Mouse (Mus musculus) intestine, embryonic 15.5 days (tissue): ENCODE results near the gene 5730596B20Rik. TPM values are rescaled to one million over a fixed set of nuclear protein-coding genes. Genes with fewer than 3 reads are reported as not detected.

Experiments used
- ATAC-seq: fragments of 200-750 bp; cut with Nextera tagmentation; 2 replicates; pipeline ENCODE4 v1.8.0; 2017; ENCODE audit warnings: moderate TSS enrichment, moderate library complexity
- H3K27ac ChIP-seq: fragments of 300-500 bp; sonication (generic); 2 replicates; pipeline ENCODE4 v1.5.1; 2015; ENCODE audit warnings: mild to moderate bottlenecking, inconsistent platforms
- H3K27me3 ChIP-seq: fragments of 300-500 bp; sonication (generic); replicated peaks from 2 replicates; pipeline ENCODE4 v1.6.1; 2015; ENCODE audit warnings: inconsistent platforms
- H3K36me3 ChIP-seq: fragments of 300-500 bp; sonication (generic); 2 replicates; pipeline ENCODE4 v1.6.1; 2015; ENCODE audit warnings: inconsistent platforms
- H3K4me1 ChIP-seq: fragments of 300-500 bp; sonication (generic); replicated peaks from 2 replicates; pipeline ENCODE4 v1.6.1; 2015; ENCODE audit warnings: inconsistent platforms
- H3K4me2 ChIP-seq: fragments of 300-500 bp; sonication (generic); replicated peaks from 2 replicates; pipeline ENCODE4 v1.6.1; 2015; ENCODE audit warnings: mild to moderate bottlenecking, inconsistent platforms
- H3K4me3 ChIP-seq: fragments of 300-500 bp; sonication (generic); replicated peaks from 2 replicates; pipeline ENCODE4 v1.5.1; 2015; ENCODE audit warnings: inconsistent platforms
- H3K9ac ChIP-seq: fragments of 300-500 bp; sonication (generic); 2 replicates; pipeline ENCODE4 v1.6.1; 2015; ENCODE audit warnings: inconsistent platforms
- H3K9me3 ChIP-seq: fragments of 300-500 bp; sonication (generic); 2 replicates; pipeline ENCODE4 v1.6.1; 2016; ENCODE audit warnings: inconsistent platforms
- WGBS: fragments of 180-500 bp; shearing (Covaris S2); methylation state at CpG from one replicate; pipeline ENCODE4 v1.1.7; 2015; 5-methylcytosine and 5-hydroxymethylcytosine counted together
- polyA plus RNA-seq: library from polyadenylated mRNA; unstranded; fragments of >200 nt; fragmentation: Nextera tagmentation; extraction: Ambion mirVana; gene quantifications from 2 replicates; pipeline ENCODE4 v1.2.1, GENCODE M21; 2015

5730596B20Rik gene
- 1.9 and 2.0 TPM in 2 replicates for polyA plus RNA-seq

- 4% methylated on average over 36 of the region's 36 CpGs for WGBS
- ATAC-seq, result no peak
- peak within 1 kb of the TSS; percentile 96 for H3K27ac ChIP-seq
- no peaks in the 10 kb centered on the region for H3K27me3 ChIP-seq
- no peaks in the 10 kb centered on the region for H3K36me3 ChIP-seq
- peak within 1 kb of the TSS; percentile 61 for H3K4me3 ChIP-seq
- H3K9me3 ChIP-seq, result no peaks in the 10 kb centered on the region
- peak within 1 kb of the TSS; percentile 69 for H3K9ac ChIP-seq
- H3K4me2 ChIP-seq, result peak within 1 kb of the TSS; percentile 75
- H3K4me1 ChIP-seq, result peaks cover 29% of the 10 kb centered on the region
Measured at GRCm38 (mm10) chr6:52177061-52177735, at the start of gene 5730596B20Rik. Gene 5730596B20Rik, plus strand, starts transcription at chr6:52177498.

- Histone ChIP-seq H3K36me3 (no peaks in the 10 kb centered on the region), H3K9me3 (no peaks in the 10 kb centered on the region), H3K4me1 (no peaks in the 10 kb centered on the region), H3K4me3 (no peak overlapping the region), H3K9ac (no peak overlapping the region), H3K27me3 (no peaks in the 10 kb centered on the region), H3K4me2 (no peak overlapping the region), H3K27ac (no peak overlapping the region)
- ATAC-seq, result no peak
- WGBS, result 65% methylated on average over 9 of the region's 9 CpGs
Measured at GRCm38 (mm10) chr6:52137841-52138535, 39.3 kb upstream of the 5730596B20Rik start.

GRCm38 (mm10) chr6:52138576-52138975 is 38.7 kb upstream of the 5730596B20Rik start:
- Histone ChIP-seq H3K4me3 (no peak overlapping the region), H3K4me1 (no peaks in the 10 kb centered on the region), H3K9me3 (no peaks in the 10 kb centered on the region), H3K27ac (no peak overlapping the region), H3K4me2 (no peak overlapping the region), H3K36me3 (no peaks in the 10 kb centered on the region), H3K27me3 (no peaks in the 10 kb centered on the region), H3K9ac (no peak overlapping the region)
- WGBS, result 41% methylated on average over 10 of the region's 10 CpGs
- ATAC-seq, result no peak

GRCm38 (mm10) chr6:52139115-52139514 is 38.2 kb upstream of the 5730596B20Rik start:
- WGBS, result 80% methylated on average over 5 of the region's 5 CpGs
- Histone ChIP-seq H3K27me3 (no peaks in the 10 kb centered on the region), H3K4me3 (no peak overlapping the region), H3K4me2 (no peak overlapping the region), H3K4me1 (no peaks in the 10 kb centered on the region), H3K27ac (no peak overlapping the region), H3K9me3 (no peaks in the 10 kb centered on the region), H3K36me3 (no peaks in the 10 kb centered on the region), H3K9ac (no peak overlapping the region)
- ATAC-seq, result no peak

- Histone ChIP-seq H3K27me3 (peaks cover 5% of the 10 kb centered on the region; the same call in 1 of the 2 replicates), H3K36me3 (no peaks in the 10 kb centered on the region), H3K4me2 (peak overlapping the region; percentile 45), H3K27ac (no peak overlapping the region), H3K4me3 (no peak overlapping the region; the same call in 1 of the 2 replicates), H3K4me1 (peaks cover 13% of the 10 kb centered on the region; the same call in 1 of the 2 replicates), H3K9me3 (no peaks in the 10 kb centered on the region), H3K9ac (no peak overlapping the region)
- WGBS, result 17% methylated on average over 16 of the region's 16 CpGs
- ATAC-seq, result no peak
Measured at GRCm38 (mm10) chr6:52150401-52150966, 26.8 kb upstream of the 5730596B20Rik start.

- Histone ChIP-seq H3K27ac (no peak overlapping the region), H3K9me3 (no peaks in the 10 kb centered on the region), H3K27me3 (peaks cover 11% of the 10 kb centered on the region), H3K4me3 (no peak overlapping the region), H3K4me2 (no peak overlapping the region), H3K4me1 (peaks cover 14% of the 10 kb centered on the region), H3K9ac (no peak overlapping the region), H3K36me3 (no peaks in the 10 kb centered on the region)
- no peak for ATAC-seq
- WGBS, result 44% methylated on average over 4 of the region's 4 CpGs
Measured at GRCm38 (mm10) chr6:52151571-52151970, 25.7 kb upstream of the 5730596B20Rik start.

- H3K4me1 ChIP-seq, result peaks cover 22% of the 10 kb centered on the region
- no peak overlapping the region for H3K27ac ChIP-seq
- H3K9me3 ChIP-seq, result no peaks in the 10 kb centered on the region
- H3K9ac ChIP-seq, result no peak overlapping the region
- H3K27me3 ChIP-seq, result peaks cover 20% of the 10 kb centered on the region
- 43% methylated on average over 16 of the region's 16 CpGs for WGBS
- no peak overlapping the region for H3K4me2 ChIP-seq
- no peaks in the 10 kb centered on the region for H3K36me3 ChIP-seq
- H3K4me3 ChIP-seq, result no peak overlapping the region
- no peak for ATAC-seq
Measured at GRCm38 (mm10) chr6:52152226-52153193, 24.8 kb upstream of the 5730596B20Rik start.

- H3K27ac ChIP-seq, result no peak overlapping the region
- H3K9ac ChIP-seq, result no peak overlapping the region
- no peak overlapping the region for H3K4me2 ChIP-seq
- H3K36me3 ChIP-seq, result no peaks in the 10 kb centered on the region
- no peak overlapping the region for H3K4me3 ChIP-seq
- peaks cover 23% of the 10 kb centered on the region for H3K4me1 ChIP-seq
- WGBS, result 21% methylated on average over 6 of the region's 6 CpGs
- H3K9me3 ChIP-seq, result no peaks in the 10 kb centered on the region
- no peak for ATAC-seq
- H3K27me3 ChIP-seq, result peaks cover 26% of the 10 kb centered on the region
Measured at GRCm38 (mm10) chr6:52153270-52153669, 24.0 kb upstream of the 5730596B20Rik start.

- H3K27me3 ChIP-seq, result peaks cover 26% of the 10 kb centered on the region
Measured at GRCm38 (mm10) chr6:52154044-52154443, 23.3 kb upstream of the 5730596B20Rik start.

GRCm38 (mm10) chr6:52155471-52155870 is 21.8 kb upstream of the 5730596B20Rik start:
- H3K9ac ChIP-seq, result no peak overlapping the region
- H3K27ac ChIP-seq, result no peak overlapping the region
- ATAC-seq, result no peak
- H3K4me1 ChIP-seq, result peaks cover 37% of the 10 kb centered on the region
- H3K4me2 ChIP-seq, result no peak overlapping the region
- no peak overlapping the region for H3K4me3 ChIP-seq
- 72% methylated on average over 3 of the region's 3 CpGs for WGBS
- H3K27me3 ChIP-seq, result peaks cover 22% of the 10 kb centered on the region
- H3K36me3 ChIP-seq, result no peaks in the 10 kb centered on the region
- no peaks in the 10 kb centered on the region for H3K9me3 ChIP-seq

More at GRCm38 (mm10) chr6:52154044-52154443, 23.3 kb upstream of the 5730596B20Rik start:
- Histone ChIP-seq H3K27ac (no peak overlapping the region), H3K36me3 (no peaks in the 10 kb centered on the region), H3K4me2 (no peak overlapping the region), H3K4me3 (no peak overlapping the region), H3K4me1 (peaks cover 24% of the 10 kb centered on the region), H3K9me3 (no peaks in the 10 kb centered on the region), H3K9ac (no peak overlapping the region)
- no peak for ATAC-seq
- WGBS, result 74% methylated on average over 5 of the region's 5 CpGs

- Histone ChIP-seq H3K9ac (no peak overlapping the region), H3K4me1 (peaks cover 42% of the 10 kb centered on the region), H3K27ac (no peak overlapping the region), H3K27me3 (peaks cover 21% of the 10 kb centered on the region), H3K4me2 (peak overlapping the region; percentile 89), H3K36me3 (no peaks in the 10 kb centered on the region), H3K9me3 (no peaks in the 10 kb centered on the region), H3K4me3 (no peak overlapping the region)
- no peak for ATAC-seq
- WGBS, result 20% methylated on average over 20 of the region's 20 CpGs
Measured at GRCm38 (mm10) chr6:52156551-52157200, 20.6 kb upstream of the 5730596B20Rik start.
